Mouse (Mus musculus) stomach, embryonic 15.5 days (tissue): ENCODE results near the gene Clspn. TPM values are rescaled to one million over a fixed set of nuclear protein-coding genes. Genes with fewer than 3 reads are reported as not detected.
"Not testable (repeated sequence)": the region's sequence is repeated elsewhere in the genome, so short reads cannot be mapped to it uniquely, and the experiment has no call there.

ENCODE experiments used
- ATAC-seq: fragments of 200-750 bp; cut with Nextera tagmentation; 2 replicates; pipeline ENCODE4 v1.8.0; 2017; ENCODE audit warnings: low read depth, moderate number of reproducible peaks, moderate TSS enrichment; ENCODE audit not compliant: insufficient read depth, low FRiP score
- H3K27ac ChIP-seq: fragments of 300-500 bp; sonication (generic); 2 replicates; pipeline ENCODE4 v1.5.1; 2015; ENCODE audit warnings: mild to moderate bottlenecking, inconsistent platforms
- H3K27me3 ChIP-seq: fragments of 300-500 bp; sonication (generic); replicated peaks from 2 replicates; pipeline ENCODE4 v1.6.1; 2015; ENCODE audit warnings: inconsistent platforms
- H3K36me3 ChIP-seq: fragments of 300-500 bp; sonication (generic); 2 replicates; pipeline ENCODE4 v1.6.1; 2015; ENCODE audit warnings: inconsistent platforms
- H3K4me1 ChIP-seq: fragments of 300-500 bp; sonication (generic); 2 replicates; pipeline ENCODE4 v1.6.1; 2015; ENCODE audit warnings: inconsistent platforms
- H3K4me2 ChIP-seq: fragments of 300-500 bp; sonication (generic); 2 replicates; pipeline ENCODE4 v1.6.1; 2015; ENCODE audit warnings: mild to moderate bottlenecking, inconsistent platforms
- H3K4me3 ChIP-seq: fragments of 300-500 bp; sonication (generic); replicated peaks from 2 replicates; pipeline ENCODE4 v1.5.1; 2015; ENCODE audit warnings: inconsistent platforms
- H3K9ac ChIP-seq: fragments of 300-500 bp; sonication (generic); 2 replicates; pipeline ENCODE4 v1.6.1; 2015; ENCODE audit warnings: inconsistent platforms
- H3K9me3 ChIP-seq: fragments of 300-500 bp; sonication (generic); 2 replicates; pipeline ENCODE4 v1.6.1; 2016; ENCODE audit warnings: inconsistent platforms
- WGBS: fragments of 180-500 bp; shearing (Covaris S2); methylation state at CpG from one replicate; pipeline ENCODE4 v1.1.7; 2015; 5-methylcytosine and 5-hydroxymethylcytosine counted together
- polyA plus RNA-seq: library from polyadenylated mRNA; unstranded; fragments of >200 nt; fragmentation: Nextera tagmentation; extraction: Ambion mirVana; gene quantifications from 2 replicates; pipeline ENCODE4 v1.2.1, GENCODE M21; 2015

The Clspn gene
- polyA plus RNA-seq, 1 experiment from 2014 or later: 40.0 TPM

DNA sequence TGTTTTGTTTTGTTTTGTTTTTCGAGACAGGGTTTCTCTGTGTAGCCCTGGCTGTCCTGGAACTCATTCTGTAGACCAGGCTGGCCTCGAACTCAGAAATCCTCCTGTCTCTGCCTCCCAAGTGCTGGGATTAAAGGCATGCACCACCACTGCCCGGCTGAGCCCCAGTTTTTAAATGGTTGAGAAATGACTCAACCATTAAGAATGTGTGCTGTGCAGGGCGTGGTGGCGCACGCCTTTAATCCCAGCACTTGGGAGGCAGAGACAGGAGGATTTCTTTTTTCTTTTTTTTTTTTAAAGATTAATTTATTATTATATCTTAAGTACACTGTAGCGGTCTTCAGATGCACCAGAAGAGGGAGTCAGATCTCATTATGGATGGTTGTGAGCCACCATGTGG lies 21.1 kb upstream of the Clspn start:
- H3K4me1 ChIP-seq, H3K9me3 ChIP-seq, H3K4me2 ChIP-seq, H3K36me3 ChIP-seq, H3K27ac ChIP-seq, H3K27me3 ChIP-seq, H3K9ac ChIP-seq, H3K4me3 ChIP-seq, ATAC-seq: not testable (repeated sequence)
- 89% methylated on average over 7 of the region's 7 CpGs for WGBS

DNA sequence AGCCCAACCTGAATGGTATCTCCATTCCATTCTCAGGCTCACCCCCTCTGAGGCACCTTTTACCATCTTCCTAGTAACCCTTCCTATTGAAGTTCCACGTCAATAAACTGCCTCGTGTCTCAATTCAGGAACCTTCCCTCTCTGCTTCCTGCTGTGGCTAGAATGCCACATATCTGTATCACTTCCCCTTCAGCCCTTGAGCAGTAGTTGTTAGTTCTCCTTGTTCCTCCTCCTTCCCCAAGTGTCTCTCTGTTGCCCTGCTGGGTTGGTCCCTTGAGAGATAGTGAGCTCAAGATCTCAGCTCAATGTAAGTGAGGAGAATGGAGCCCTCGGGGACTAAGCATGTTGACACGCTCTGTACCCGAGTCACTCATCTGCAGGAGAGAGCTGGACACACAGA lies 19.9 kb upstream of the Clspn start:
- Histone ChIP-seq H3K27ac (no peak overlapping the region), H3K4me1 (0 out of 2 replicates have a peak, but pooled peaks cover 4% of the 10 kb centered on the region), H3K27me3 (no peaks in the 10 kb centered on the region), H3K4me2 (no peak overlapping the region), H3K9me3 (no peaks in the 10 kb centered on the region), H3K4me3 (no peak overlapping the region), H3K36me3 (no peaks in the 10 kb centered on the region), H3K9ac (no peak overlapping the region)
- WGBS: 74% methylated on average over 5 of the region's 5 CpGs
- no peak for ATAC-seq

DNA sequence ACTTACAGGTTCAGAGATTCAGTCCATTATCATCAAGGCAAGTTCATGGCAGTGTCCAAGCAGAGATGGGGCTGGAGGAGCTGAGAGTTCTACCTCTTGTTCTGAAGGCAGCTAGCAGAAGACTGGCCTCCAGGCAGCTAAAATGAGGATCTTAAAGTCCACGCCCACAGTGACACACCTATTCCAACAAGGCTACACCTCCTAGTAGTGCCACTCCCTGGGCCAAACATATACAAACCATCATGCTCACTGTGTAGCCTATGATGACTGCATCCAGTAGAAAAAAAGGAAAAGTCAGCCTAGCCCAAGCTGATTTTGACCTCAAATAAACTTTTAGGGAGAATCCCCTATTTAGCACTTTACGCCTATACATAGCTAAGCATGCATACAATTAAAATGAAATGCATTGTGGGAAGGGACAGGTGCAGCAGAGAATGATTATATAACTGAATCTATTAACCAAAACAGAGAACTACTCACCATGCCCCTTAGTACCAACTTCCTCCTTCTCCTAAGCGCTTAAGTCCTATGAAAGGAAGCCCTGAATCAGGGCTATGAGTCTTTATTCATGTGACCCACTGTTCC lies 16.2 kb upstream of the Clspn start:
- Histone ChIP-seq H3K36me3 (no peaks in the 10 kb centered on the region), H3K9me3 (no peaks in the 10 kb centered on the region), H3K27me3 (no peaks in the 10 kb centered on the region), H3K9ac (no peak overlapping the region), H3K4me3 (no peak overlapping the region), H3K4me2 (no peak overlapping the region), H3K4me1 (no peaks in the 10 kb centered on the region), H3K27ac (no peak overlapping the region)
- no peak for ATAC-seq
- WGBS: 74% methylated on average over 3 of the region's 3 CpGs

DNA sequence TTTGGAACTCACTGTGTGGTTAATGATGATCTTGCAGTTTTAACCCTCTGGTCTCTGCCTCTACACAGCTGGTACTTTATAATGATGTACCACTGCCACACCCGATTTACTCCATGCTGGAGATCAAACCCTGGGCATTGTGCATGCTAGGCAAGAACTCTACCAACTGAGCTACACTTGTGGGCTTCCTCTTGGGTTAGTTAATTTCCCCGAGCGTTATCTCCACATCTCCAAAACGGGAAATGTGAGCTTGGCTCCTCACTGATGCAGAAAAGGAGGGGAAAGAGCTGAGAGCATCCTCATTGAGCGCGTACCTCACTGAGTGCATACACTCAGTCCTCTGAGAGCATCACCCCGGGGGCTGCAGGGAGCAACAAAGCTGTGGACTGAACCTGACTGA lies 13.9 kb upstream of the Clspn start:
- Histone ChIP-seq H3K4me2 (no peak overlapping the region), H3K4me3 (no peak overlapping the region), H3K36me3 (no peaks in the 10 kb centered on the region), H3K9me3 (no peaks in the 10 kb centered on the region), H3K4me1 (no peaks in the 10 kb centered on the region), H3K9ac (no peak overlapping the region), H3K27me3 (no peaks in the 10 kb centered on the region), H3K27ac (no peak overlapping the region)
- 55% methylated on average over 7 of the region's 7 CpGs for WGBS
- ATAC-seq: no peak

DNA sequence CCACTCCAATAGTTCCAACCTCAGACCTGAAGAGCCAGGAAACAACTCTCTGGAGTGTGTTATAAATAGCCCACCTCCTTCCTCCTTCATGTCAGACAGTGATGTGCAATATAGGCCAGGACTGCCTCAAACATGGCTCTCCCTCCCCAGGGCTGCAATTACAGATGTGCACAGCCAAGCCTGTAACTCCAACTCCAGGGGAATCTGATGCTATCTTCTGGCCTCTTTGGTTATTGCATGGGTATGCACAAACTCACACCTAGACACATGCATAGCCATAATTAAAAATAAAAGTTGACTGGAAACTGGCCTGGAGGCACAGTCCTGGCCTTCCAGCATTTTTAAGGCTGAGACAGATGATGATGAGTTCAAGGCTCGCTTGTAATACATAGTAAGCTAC lies 11.7 kb upstream of the Clspn start:
- H3K4me1 ChIP-seq: no peaks in the 10 kb centered on the region
- no peak overlapping the region for H3K27ac ChIP-seq
- no peaks in the 10 kb centered on the region for H3K9me3 ChIP-seq
- no peaks in the 10 kb centered on the region for H3K36me3 ChIP-seq
- H3K27me3 ChIP-seq: no peaks in the 10 kb centered on the region
- ATAC-seq: no peak
- H3K4me3 ChIP-seq: no peak overlapping the region
- H3K9ac ChIP-seq: no peak overlapping the region
- no peak overlapping the region for H3K4me2 ChIP-seq
- 86% methylated on average over 1 of the region's 1 CpGs for WGBS

DNA sequence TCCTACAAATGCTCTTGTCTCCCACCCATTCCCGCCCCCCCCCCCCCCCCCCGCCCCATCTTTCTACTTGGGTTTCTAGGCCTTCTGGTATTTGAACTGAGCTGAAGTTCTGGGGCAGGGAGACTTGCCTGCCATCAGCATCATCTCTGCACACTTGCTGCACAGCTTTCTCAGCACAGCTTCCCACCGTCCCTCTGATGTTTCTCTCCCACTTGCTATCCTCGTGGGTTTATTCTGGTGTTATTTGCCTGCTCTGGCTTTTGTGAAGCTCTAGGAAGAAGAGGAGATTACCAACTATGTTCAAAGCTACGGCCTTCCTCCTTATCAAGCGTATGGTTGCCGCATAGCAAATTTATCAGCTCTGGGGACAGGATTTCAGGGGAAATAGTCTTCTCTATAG lies 11.0 kb upstream of the Clspn start:
- no peaks in the 10 kb centered on the region for H3K36me3 ChIP-seq
- no peaks in the 10 kb centered on the region for H3K9me3 ChIP-seq
- no peak overlapping the region for H3K27ac ChIP-seq
- H3K4me1 ChIP-seq: no peaks in the 10 kb centered on the region
- no peak for ATAC-seq
- no peak overlapping the region for H3K4me2 ChIP-seq
- no peaks in the 10 kb centered on the region for H3K27me3 ChIP-seq
- no peak overlapping the region for H3K9ac ChIP-seq
- WGBS: 75% methylated on average over 6 of the region's 7 CpGs
- no peak overlapping the region for H3K4me3 ChIP-seq

DNA sequence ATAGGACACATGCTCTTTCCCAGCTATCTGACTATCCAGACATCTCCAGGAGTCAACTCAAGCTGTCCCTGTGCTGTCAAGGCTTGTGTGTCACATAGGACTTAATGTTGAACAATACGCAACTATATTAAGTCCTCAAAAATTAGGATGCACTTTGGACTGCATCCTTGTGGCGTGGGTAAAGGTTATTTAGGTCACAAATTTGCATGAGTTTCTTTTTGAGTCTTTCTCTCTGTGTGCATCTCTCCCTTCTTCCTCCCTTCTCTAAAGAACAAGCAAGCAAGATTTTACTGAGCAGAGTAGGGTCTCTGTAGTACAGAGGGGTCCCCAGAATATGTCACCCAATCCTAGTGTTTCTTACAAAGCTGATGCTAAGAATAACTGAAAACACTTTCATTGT lies 10.6 kb upstream of the Clspn start:
- Histone ChIP-seq H3K36me3 (no peaks in the 10 kb centered on the region), H3K27ac (no peak overlapping the region), H3K4me1 (no peaks in the 10 kb centered on the region), H3K4me3 (no peak overlapping the region), H3K9me3 (no peaks in the 10 kb centered on the region), H3K4me2 (no peak overlapping the region), H3K27me3 (no peaks in the 10 kb centered on the region), H3K9ac (no peak overlapping the region)
- 75% methylated on average over 2 of the region's 2 CpGs for WGBS
- ATAC-seq: no peak

DNA sequence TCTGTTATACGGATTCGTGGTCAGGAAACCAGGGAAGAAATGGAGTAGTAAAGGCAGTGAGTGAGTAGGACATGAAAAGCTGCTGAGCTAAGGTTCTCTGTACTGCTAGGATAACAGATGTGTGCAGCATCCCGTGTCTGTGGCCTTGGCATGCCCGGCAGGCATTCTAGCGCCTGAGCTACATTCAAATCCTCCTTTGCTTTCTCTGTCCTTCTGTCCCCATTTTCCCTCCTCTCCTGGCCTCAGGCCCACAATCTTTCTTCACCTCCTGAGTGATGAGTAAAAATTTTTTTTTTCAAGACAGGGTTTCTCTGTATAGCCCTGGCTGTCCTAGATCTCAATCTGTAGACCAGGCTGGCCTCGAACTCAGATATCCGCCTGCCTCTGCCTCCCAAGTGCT lies 4.6 kb upstream of the Clspn start:
- no peak for ATAC-seq
- Histone ChIP-seq H3K27ac (no peak overlapping the region), H3K36me3 (no peaks in the 10 kb centered on the region), H3K4me3 (no peak overlapping the region), H3K4me2 (no peak overlapping the region), H3K9ac (no peak overlapping the region), H3K4me1 (peaks cover 3% of the 10 kb centered on the region; the same call in 1 of the 2 replicates), H3K9me3 (no peaks in the 10 kb centered on the region), H3K27me3 (no peaks in the 10 kb centered on the region)
- WGBS: 70% methylated on average over 7 of the region's 7 CpGs

DNA sequence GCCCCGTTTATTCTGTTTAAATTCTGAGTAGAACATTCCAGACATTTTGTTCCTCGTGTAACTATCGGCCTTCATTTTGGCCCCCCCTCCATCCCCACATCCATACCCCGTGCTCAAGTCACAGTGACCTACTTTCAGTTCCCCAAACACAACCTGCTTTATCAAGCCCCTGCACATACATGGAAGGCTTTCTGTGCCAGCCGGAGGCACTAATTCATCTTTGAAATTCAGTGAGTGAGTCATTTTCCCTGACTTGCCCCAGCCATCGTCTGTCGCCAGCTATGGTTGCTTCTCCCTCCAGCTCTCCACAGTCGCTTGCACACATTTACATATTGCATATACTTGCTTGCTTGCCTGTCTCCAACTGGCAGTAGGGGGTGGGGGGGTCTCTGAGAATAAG lies 3.6 kb upstream of the Clspn start:
- no peak overlapping the region for H3K4me3 ChIP-seq
- no peak overlapping the region for H3K27ac ChIP-seq
- no peaks in the 10 kb centered on the region for H3K36me3 ChIP-seq
- H3K9ac ChIP-seq: no peak overlapping the region
- 57% methylated on average over 8 of the region's 8 CpGs for whole genome bisulfite sequencing
- peaks cover 3% of the 10 kb centered on the region; the same call in 1 of the 2 replicates for H3K4me1 ChIP-seq
- no peaks in the 10 kb centered on the region for H3K9me3 ChIP-seq
- no peak for ATAC-seq
- H3K27me3 ChIP-seq: no peaks in the 10 kb centered on the region
- H3K4me2 ChIP-seq: no peak overlapping the region

DNA sequence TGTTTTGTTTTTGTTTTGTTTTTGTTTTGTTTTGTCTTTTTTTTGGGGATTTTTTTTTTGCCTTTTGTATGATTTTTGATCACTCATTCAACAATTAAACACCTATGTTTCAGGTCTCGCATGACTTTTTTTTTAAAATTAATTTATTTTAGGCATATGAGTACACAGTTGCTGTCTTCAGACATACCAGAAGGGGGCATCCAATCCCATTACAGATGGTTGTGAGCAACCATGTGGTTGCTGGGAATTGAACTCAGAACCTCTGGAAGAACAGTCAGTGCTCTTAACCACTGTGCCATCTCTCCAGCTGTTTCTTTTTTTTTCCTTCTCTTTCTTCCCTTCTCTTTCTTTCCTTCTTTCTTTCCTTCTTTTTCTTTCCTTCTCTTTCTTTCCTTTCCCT lies 3.0 kb upstream of the Clspn start:
- H3K27ac ChIP-seq: no peak overlapping the region
- H3K36me3 ChIP-seq: no peaks in the 10 kb centered on the region
- H3K9ac ChIP-seq: no peak overlapping the region
- H3K4me1 ChIP-seq: peaks cover 6% of the 10 kb centered on the region; the same call in 1 of the 2 replicates
- no peak overlapping the region for H3K4me3 ChIP-seq
- no peaks in the 10 kb centered on the region for H3K9me3 ChIP-seq
- H3K4me2 ChIP-seq: no peak overlapping the region
- 84% methylated on average over 1 of the region's 1 CpGs for WGBS
- no peaks in the 10 kb centered on the region for H3K27me3 ChIP-seq
- no peak for ATAC-seq

DNA sequence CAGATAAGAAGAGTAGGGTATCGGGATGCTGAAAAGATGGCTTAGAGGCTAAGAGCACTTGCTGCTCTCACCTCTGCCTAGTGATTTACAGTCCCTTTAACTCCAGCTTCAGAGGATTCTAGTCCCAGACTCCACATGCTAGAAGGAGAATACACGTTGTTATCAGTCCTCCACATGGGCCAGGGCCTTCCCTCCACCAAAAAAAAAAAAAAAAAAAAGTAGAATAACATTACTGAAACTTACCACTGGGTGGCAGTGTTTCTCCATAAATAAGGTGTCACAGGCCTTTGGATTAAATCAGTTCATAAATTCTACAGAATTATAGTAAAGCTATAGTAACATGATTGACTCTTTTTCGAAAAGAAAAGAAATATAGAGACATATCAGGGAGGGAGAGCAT lies 2.3 kb upstream of the Clspn start:
- Histone ChIP-seq H3K4me2 (no peak overlapping the region), H3K27me3 (no peaks in the 10 kb centered on the region), H3K4me3 (no peak overlapping the region), H3K36me3 (no peaks in the 10 kb centered on the region), H3K9ac (no peak overlapping the region), H3K4me1 (peaks cover 6% of the 10 kb centered on the region; the same call in 1 of the 2 replicates), H3K27ac (no peak overlapping the region), H3K9me3 (no peaks in the 10 kb centered on the region)
- 31% methylated on average over 3 of the region's 3 CpGs for WGBS
- ATAC-seq: no peak

DNA sequence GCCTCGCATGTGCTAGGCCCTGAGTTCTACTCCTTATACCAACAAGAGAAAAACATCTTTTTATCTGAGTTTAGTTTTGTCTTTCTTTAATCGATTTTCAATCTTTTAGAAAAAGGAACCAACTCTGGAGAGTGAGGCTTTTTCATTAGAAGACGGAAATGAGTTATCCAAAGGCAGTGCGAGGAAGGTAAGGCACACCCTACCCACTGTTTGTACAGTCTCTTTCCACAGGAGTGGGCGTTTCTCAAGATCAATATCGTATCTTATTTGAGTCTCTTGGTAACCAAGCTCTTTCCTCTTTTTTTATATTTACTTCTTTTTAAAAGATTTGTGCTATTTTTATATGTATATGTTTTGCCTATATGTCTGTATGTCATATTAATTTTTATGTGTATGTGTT lies 7.1 kb downstream of the Clspn start:
- ATAC-seq: no peak
- Histone ChIP-seq H3K4me1 (no peaks in the 10 kb centered on the region), H3K9me3 (no peaks in the 10 kb centered on the region), H3K4me3 (no peak overlapping the region), H3K36me3 (peaks cover 45% of the 10 kb centered on the region), H3K4me2 (no peak overlapping the region), H3K9ac (no peak overlapping the region), H3K27me3 (no peaks in the 10 kb centered on the region), H3K27ac (no peak overlapping the region)
- WGBS: 72% methylated on average over 6 of the region's 6 CpGs

DNA sequence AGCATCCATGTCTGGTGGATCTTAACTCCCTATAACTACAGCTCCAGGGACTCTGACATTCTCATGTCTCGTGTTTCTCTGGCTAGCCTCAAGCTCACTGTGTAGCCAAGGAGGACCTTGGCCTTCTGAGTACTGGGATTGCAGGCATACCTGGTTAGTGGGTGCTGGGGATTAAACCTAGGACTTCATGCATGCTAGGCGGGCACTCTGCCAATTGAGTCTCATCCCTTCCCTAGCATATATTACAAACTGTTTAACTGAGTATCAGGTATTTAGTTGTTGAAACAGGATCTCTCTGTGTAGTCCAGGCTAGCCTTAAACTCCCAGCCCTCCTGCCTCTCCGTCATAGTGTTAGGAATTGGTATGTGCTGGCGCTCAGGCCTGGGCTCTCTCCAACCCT lies 10.5 kb downstream of the Clspn start:
- no peaks in the 10 kb centered on the region for H3K4me1 ChIP-seq
- no peak for ATAC-seq
- no peak overlapping the region for H3K4me3 ChIP-seq
- 97% methylated on average over 4 of the region's 4 CpGs for WGBS
- no peaks in the 10 kb centered on the region for H3K27me3 ChIP-seq
- H3K4me2 ChIP-seq: no peak overlapping the region
- H3K36me3 ChIP-seq: peaks cover 39% of the 10 kb centered on the region
- no peak overlapping the region for H3K27ac ChIP-seq
- no peaks in the 10 kb centered on the region for H3K9me3 ChIP-seq
- no peak overlapping the region for H3K9ac ChIP-seq
